Mouse (Mus musculus) mature B cell (primary cell): Measurements from ENCODE around the gene Capn5.

Experiments
- in situ Hi-C: fragments of 300-500 bp; cut with MboI; formaldehyde crosslinking; loops from 2 replicates; pipeline ENCODE4 v1.14.3; 2019

Gene Capn5

GRCm38 (mm10) chr7:98148721-98149407 lies 29.2 kb downstream of the Capn5 start:
- in situ Hi-C loops, result no loop called here

- in situ Hi-C loops, result no loop called here
Observed at GRCm38 (mm10) chr7:98147766-98148165, 30.3 kb downstream of the Capn5 start.

- in situ Hi-C loops, result no loop called here
Observed at GRCm38 (mm10) chr7:98146447-98146845, 31.6 kb downstream of the Capn5 start.

- in situ Hi-C loops, result no loop called here
Observed at GRCm38 (mm10) chr7:98145842-98146446, 32.1 kb downstream of the Capn5 start.

- in situ Hi-C loops, result no loop called here
Observed at GRCm38 (mm10) chr7:98145402-98145801, 32.7 kb downstream of the Capn5 start, which contains the start of gene Omp. Gene Omp (minus strand): TSS chr7:98145502.

- in situ Hi-C loops, result no loop called here
Observed at GRCm38 (mm10) chr7:98142648-98143047, 35.4 kb downstream of the Capn5 start.

GRCm38 (mm10) chr7:98142247-98142646 lies 35.8 kb downstream of the Capn5 start:
- in situ Hi-C loops, result no loop called here

GRCm38 (mm10) chr7:98141206-98141605 lies 36.9 kb downstream of the Capn5 start:
- in situ Hi-C loops, result no loop called here

GRCm38 (mm10) chr7:98140597-98140996 lies 37.5 kb downstream of the Capn5 start:
- in situ Hi-C loops, result no loop called here

GRCm38 (mm10) chr7:98139216-98139615 lies 38.9 kb downstream of the Capn5 start:
- in situ Hi-C loops, result loop anchor here (10.0 kb wide), 1 partner anchor 56 kb away; the partner anchor contains the start of gene B3gnt6

- in situ Hi-C loops, result loop anchor here (10.0 kb wide), 1 partner anchor 57 kb away; the partner anchor contains the start of gene B3gnt6
Observed at GRCm38 (mm10) chr7:98137995-98138394, 40.1 kb downstream of the Capn5 start.

GRCm38 (mm10) chr7:98137583-98137982 lies 40.5 kb downstream of the Capn5 start:
- in situ Hi-C loops, result loop anchor here (10.0 kb wide), 1 partner anchor 57 kb away; the partner anchor contains the start of gene B3gnt6

GRCm38 (mm10) chr7:98131751-98132150 lies 46.3 kb downstream of the Capn5 start:
- in situ Hi-C loops, result loop anchor here (10.0 kb wide), 1 partner anchor 63 kb away; the partner anchor contains the start of gene B3gnt6

GRCm38 (mm10) chr7:98125473-98125872 lies 52.6 kb downstream of the Capn5 start:
- in situ Hi-C loops, result no loop called here

- in situ Hi-C loops, result loop anchor here (25.0 kb wide), 1 partner anchor 387 kb away; the partner anchor contains the start of gene Aqp11
Observed at GRCm38 (mm10) chr7:98124701-98125100, 53.4 kb downstream of the Capn5 start.

GRCm38 (mm10) chr7:98121673-98122072 lies 56.4 kb downstream of the Capn5 start:
- in situ Hi-C loops, result loop anchor here (25.0 kb wide), 1 partner anchor 384 kb away; the partner anchor contains the start of gene Aqp11

GRCm38 (mm10) chr7:98121241-98121640 lies 56.8 kb downstream of the Capn5 start:
- in situ Hi-C loops, result loop anchor here (25.0 kb wide), 1 partner anchor 384 kb away; the partner anchor contains the start of gene Aqp11

- in situ Hi-C loops, result loop anchor here (25.0 kb wide), 1 partner anchor 383 kb away; the partner anchor contains the start of gene Aqp11
Observed at GRCm38 (mm10) chr7:98120325-98120724, 57.7 kb downstream of the Capn5 start.

- in situ Hi-C loops, result loop anchor here (5.0 to 25.0 kb wide), 2 partner anchors 48 to 383 kb away; partner anchors contain the start of gene Aqp11
Observed at GRCm38 (mm10) chr7:98119961-98120232, 58.2 kb downstream of the Capn5 start.

- in situ Hi-C loops, result loop anchor here (5.0 to 25.0 kb wide), 2 partner anchors 47 to 382 kb away; partner anchors contain the start of gene Aqp11
Observed at GRCm38 (mm10) chr7:98119179-98119960, 58.7 kb downstream of the Capn5 start, which contains the start of gene Myo7a. Gene Myo7a (minus strand): TSS chr7:98119524.

GRCm38 (mm10) chr7:98117012-98117660 lies 60.9 kb downstream of the Capn5 start:
- in situ Hi-C loops, result loop anchor here (5.0 to 25.0 kb wide), 2 partner anchors 45 to 380 kb away; partner anchors contain the start of gene Aqp11
